Mouse (Mus musculus) cerebellum, adult 9-10 months (tissue): ENCODE measurements around the gene Khdrbs2.

Experiments
- DNase-seq: peaks from one replicate; pipeline ENCODE4 v3.0.0; 2022

The Khdrbs2 gene

DNA sequence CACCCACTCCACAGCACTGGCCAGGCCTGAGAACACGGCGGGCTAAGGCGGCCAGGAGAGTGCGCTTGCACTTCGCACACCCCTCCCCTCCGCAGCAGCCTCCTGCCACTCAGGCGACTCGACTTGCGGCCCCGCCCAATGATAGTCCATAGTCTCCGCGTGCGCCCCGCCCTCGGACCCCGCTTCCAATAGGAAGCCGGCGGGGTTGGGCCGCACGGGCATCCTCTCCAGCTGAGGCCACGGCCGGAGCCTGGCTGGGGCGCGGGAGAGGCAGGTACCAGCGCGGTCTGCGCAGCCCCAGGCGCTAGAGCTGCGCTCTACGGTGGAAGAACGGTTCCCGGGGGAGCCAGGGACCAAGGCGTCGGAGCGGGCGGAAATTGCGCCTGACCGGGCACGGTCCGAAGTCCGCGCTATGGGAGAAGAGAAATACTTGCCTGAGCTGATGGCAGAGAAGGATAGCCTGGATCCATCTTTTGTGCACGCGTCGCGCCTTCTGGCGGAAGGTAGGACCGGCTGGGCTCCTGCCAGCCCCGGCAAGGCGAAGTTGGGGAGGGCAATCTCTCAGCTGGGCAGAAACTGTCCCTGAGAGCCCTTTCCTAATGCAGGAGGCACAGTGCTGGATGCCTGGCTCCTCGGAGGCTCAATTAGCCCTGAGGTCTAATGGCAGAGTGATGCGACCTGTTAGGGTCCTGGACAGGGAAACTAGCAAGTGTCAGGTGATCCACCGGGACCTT is at the start of gene Khdrbs2:
TSS of gene Khdrbs2 (plus strand) at position 209 of the 734 bp plus-strand sequence.
- DNase-seq = peak; percentile 92

- peak; percentile 51 for DNase-seq
Measured at GRCm38 (mm10) chr1:32174566-32174965, 2.1 kb downstream of the Khdrbs2 start.

DNA sequence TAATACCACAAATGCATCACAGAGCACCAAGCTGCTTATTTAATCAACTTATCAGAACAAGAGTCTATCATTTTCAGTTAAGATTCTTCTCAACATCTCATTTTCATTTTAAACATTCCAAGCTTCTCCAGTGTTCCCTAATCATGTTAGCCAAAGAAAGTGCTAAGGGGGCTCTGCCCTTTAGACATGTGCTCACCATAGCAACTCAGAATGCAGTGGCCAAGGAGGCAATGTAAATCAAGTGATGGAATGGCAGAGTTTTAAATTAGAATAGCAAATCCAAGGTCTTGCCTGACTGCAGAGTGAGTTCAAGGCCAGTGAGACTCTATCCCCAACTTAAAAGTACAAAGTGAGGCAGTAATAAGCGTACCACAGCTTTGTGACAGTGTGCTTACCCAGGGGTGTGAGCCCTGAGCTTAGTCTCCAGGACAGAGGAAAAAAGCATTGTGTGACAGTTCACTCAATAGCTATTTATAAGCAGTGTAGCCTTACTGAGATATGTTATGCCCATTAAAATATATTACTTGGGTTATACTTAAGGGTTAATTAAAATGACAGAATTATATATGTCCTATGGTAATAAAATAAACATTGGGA is 27.2 kb downstream of the Khdrbs2 start:
- DNase-seq = no peak

- no peak for DNase-seq
Measured at GRCm38 (mm10) chr1:32248443-32248842, 75.9 kb downstream of the Khdrbs2 start.

GRCm38 (mm10) chr1:32249602-32250001 is 77.1 kb downstream of the Khdrbs2 start:
- DNase-seq = no peak

DNA sequence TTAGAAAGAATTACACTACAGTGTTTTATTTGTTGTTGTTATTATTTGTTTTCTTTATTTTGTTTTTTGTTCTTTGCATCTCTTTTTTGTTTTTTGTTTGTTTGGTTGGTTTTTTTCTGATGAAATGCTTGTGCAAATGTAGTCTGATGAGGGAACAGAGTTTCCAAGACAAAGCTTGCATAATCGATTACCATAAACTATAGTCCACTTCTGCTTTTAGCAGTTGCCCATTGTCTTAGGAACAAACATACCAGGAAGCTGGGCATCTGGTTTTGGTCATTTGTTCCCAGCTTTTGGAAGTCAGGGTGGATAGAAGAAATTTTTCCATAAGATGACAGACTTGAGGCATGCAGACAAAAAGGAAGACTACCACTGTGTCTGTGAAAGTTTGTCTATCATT is 77.8 kb downstream of the Khdrbs2 start:
- DNase-seq = no peak

DNA sequence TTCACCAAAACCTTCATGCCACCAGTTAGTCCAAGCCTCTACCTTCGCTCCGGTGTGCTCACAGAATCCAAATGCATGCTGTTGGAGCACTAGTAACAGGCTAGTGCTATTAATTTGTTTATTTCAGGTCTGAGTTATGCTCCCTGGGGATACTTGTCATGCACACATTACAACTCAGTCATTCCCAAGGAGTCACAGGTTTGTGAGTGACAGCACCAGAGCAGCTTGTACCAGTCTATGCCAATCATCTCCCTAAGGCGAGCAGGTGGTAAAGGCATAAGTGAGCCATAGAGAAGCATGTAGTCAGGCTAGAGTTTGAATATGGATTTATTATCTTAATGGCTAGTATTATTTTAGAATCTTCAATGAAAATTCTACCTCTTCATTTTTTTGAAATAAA is 86.4 kb downstream of the Khdrbs2 start:
- no peak for DNase-seq

- no peak for DNase-seq
Measured at GRCm38 (mm10) chr1:32270519-32270918, 98.0 kb downstream of the Khdrbs2 start.

GRCm38 (mm10) chr1:32294702-32295101 is 122.2 kb downstream of the Khdrbs2 start:
- no peak for DNase-seq

GRCm38 (mm10) chr1:32301391-32301790 is 128.9 kb downstream of the Khdrbs2 start:
- DNase-seq = no peak

DNA sequence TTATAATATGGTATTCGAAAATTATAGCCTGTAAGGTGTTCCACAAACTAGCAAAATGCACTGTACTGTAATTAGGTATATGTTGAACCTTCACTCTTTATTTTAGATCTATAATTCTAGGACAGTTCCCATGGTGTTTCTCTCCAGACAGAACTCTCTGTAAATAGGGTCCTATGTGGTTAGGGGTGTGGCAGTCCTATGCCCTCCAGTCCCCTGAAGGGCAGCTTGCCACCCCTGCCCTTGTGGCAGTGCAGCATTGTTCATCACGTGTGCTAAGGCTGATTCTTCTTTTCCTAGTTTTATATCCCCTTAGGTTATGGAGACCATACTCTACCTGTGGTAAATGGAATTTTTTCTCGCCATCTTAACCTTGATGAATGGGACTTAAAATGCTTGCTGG is 136.6 kb downstream of the Khdrbs2 start:
- DNase-seq = no peak

GRCm38 (mm10) chr1:32309637-32310036 is 137.1 kb downstream of the Khdrbs2 start:
- DNase-seq = no peak

- no peak for DNase-seq
Measured at GRCm38 (mm10) chr1:32339108-32339507, 166.6 kb downstream of the Khdrbs2 start.

DNA sequence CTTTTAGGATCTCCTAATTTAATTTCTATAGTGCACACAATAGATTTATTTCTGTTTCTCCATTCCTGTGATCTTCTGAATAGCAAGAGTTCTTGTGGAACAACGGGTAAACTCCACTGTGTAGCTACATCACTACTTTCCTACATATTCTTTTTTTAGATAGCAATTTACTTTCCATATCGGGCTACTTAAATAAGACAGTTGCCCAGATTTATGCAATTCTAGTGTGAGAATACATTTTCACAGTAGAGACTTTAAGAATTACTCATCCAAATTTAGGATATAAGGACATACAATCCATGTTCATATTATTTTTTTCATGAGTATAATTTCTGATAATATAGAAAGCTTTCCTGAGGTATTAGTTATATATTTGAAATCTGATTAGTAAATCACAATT is 175.0 kb downstream of the Khdrbs2 start:
- DNase-seq = no peak

DNA sequence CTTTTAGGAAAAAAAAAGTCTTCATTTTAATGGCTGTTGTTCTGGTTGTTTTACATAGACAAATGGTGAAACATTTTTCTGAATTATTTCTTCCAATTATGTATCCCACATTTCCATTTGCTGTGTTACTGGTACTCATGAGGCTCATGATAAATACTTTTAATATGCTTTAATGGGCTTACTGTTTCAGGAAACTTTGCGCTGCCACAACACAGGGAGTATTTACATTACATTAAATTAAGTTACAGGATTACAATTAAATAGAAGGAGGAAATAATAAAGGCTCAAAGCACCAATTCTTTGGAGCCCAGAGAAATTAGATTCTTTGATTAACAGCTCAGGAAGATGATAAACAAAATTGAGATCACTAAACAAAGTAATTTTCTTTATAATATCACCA is 179.6 kb downstream of the Khdrbs2 start:
- no peak for DNase-seq

- DNase-seq = no peak
Measured at GRCm38 (mm10) chr1:32363539-32363938, 191.0 kb downstream of the Khdrbs2 start.

- DNase-seq = no peak
Measured at GRCm38 (mm10) chr1:32397553-32397952, 225.0 kb downstream of the Khdrbs2 start.

DNA sequence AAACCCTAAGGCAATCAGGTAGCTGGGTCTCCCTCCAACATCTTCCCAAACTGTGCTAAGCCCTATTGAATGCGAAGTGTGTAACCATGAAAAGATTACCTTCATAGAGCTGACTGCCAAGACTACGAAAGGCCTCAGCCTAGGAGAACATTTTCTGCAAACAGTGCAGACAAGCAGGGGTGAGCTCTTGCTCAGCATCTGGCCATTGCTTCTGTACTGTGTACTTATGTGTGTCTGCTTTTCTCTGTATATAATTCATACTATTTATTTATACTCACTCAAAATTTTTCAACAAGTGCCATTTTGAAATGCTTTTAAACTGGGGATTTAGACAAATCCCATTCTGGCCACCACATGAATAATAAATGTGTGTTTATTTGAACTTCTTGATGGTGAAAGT is 235.1 kb downstream of the Khdrbs2 start:
- DNase-seq = no peak

- DNase-seq = no peak
Measured at GRCm38 (mm10) chr1:32428410-32428809, 255.9 kb downstream of the Khdrbs2 start.

GRCm38 (mm10) chr1:32429493-32429892 is 257.0 kb downstream of the Khdrbs2 start:
- DNase-seq = no peak

DNA sequence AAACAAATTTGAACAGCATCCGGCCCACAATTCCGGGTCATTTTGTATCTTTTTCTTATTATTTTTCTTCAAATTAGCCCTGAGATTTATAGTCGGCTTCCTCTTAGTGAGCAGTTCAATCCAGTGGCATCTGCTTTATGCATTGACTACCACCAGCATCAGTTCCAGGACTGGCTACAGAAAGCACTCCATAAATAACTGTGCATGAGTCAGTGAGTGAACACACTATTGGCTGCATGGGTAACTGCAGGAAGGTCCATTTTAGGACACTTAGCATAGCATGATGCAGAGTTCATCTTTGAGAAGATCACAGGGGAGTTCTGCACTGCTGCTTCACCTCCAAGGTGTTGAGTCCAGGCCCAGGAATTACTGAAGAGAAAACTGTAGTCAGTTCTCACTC is 258.0 kb downstream of the Khdrbs2 start:
- no peak for DNase-seq

GRCm38 (mm10) chr1:32433118-32433517 is 260.6 kb downstream of the Khdrbs2 start:
- DNase-seq = no peak

DNA sequence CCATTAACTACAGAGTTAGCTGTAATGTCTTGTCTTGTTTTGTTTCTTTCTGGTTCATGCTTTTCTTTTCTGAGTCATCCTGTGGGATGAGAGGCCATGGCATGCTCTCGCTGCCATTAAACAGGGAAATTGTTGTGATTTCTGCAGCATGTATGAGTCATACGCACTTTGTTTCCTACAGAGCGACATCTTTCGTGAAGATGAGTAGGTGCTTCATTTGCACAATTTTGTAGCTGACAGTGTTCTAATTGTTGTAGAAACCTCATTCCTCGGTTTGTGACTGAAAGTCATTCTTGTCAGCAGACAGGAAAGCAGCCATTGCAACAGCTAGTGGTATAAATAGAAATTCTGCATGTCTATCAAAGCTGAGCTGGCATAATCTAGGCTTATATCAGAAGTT is 271.4 kb downstream of the Khdrbs2 start:
- DNase-seq = no peak

DNA sequence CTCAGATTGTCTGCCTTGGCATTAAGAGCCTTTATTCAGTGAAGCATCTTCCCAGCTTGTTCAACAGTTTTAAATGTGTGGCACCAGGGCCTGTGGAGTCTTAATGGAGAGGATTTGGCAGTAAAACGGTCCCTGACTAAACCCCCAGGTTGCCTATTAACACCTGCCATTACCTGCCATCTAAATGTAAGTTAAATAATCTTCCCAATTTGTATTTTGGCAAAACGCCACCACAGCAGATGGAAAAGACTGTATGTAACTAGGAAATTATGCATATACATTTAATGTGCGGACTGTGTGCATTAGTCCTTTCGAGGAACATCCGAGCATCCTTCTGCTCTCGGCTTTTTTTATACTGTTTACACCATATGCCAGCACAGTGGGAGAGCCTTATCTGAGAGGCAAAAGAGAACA is 290.6 kb downstream of the Khdrbs2 start:
- peak; percentile 77 for DNase-seq

DNA sequence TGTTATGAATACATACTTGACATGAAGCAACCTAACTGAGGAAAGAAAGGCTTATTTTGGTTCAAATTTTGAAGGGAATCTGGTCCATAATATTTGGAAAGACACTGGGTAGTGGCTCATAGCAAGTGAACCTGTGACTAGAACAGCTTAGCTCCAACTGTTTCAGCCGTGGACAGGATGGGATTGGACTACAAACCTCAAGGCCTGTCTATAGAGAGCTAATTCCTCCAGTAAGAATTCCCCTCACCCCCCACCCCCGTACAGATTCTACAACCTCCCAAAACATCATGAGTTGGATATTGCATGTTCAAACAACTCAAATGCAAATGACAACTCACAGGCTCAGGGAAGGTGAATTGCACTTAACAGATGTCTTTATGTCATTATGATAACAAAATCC is 298.5 kb downstream of the Khdrbs2 start:
- no peak for DNase-seq
